Mouse (Mus musculus) intestine, embryonic 15.5 days (tissue): ENCODE measurements at regions not wholly inside any gene's neighbourhood (a gene's known extent, or its start where the extent isn't known, plus 50 kb on each side); places are given as distances from the start of the nearest gene placed in this dataset.
A peak's percentile ranks its signal among the peaks of the same experiment; 100 is the strongest.
"Not testable (repeated sequence)": the region's sequence is repeated elsewhere in the genome, so short reads cannot be mapped to it uniquely, and the experiment has no call there.

Source experiments
- ATAC-seq: fragments of 200-750 bp; cut with Nextera tagmentation; 2 replicates; pipeline ENCODE4 v1.8.0; 2017; ENCODE audit warnings: moderate TSS enrichment, moderate library complexity
- H3K27ac ChIP-seq: fragments of 300-500 bp; sonication (generic); 2 replicates; pipeline ENCODE4 v1.5.1; 2015; ENCODE audit warnings: mild to moderate bottlenecking, inconsistent platforms
- H3K27me3 ChIP-seq: fragments of 300-500 bp; sonication (generic); replicated peaks from 2 replicates; pipeline ENCODE4 v1.6.1; 2015; ENCODE audit warnings: inconsistent platforms
- H3K36me3 ChIP-seq: fragments of 300-500 bp; sonication (generic); 2 replicates; pipeline ENCODE4 v1.6.1; 2015; ENCODE audit warnings: inconsistent platforms
- H3K4me1 ChIP-seq: fragments of 300-500 bp; sonication (generic); replicated peaks from 2 replicates; pipeline ENCODE4 v1.6.1; 2015; ENCODE audit warnings: inconsistent platforms
- H3K4me2 ChIP-seq: fragments of 300-500 bp; sonication (generic); replicated peaks from 2 replicates; pipeline ENCODE4 v1.6.1; 2015; ENCODE audit warnings: mild to moderate bottlenecking, inconsistent platforms
- H3K4me3 ChIP-seq: fragments of 300-500 bp; sonication (generic); replicated peaks from 2 replicates; pipeline ENCODE4 v1.5.1; 2015; ENCODE audit warnings: inconsistent platforms
- H3K9ac ChIP-seq: fragments of 300-500 bp; sonication (generic); 2 replicates; pipeline ENCODE4 v1.6.1; 2015; ENCODE audit warnings: inconsistent platforms
- H3K9me3 ChIP-seq: fragments of 300-500 bp; sonication (generic); 2 replicates; pipeline ENCODE4 v1.6.1; 2016; ENCODE audit warnings: inconsistent platforms
- WGBS: fragments of 180-500 bp; shearing (Covaris S2); methylation state at CpG from one replicate; pipeline ENCODE4 v1.1.7; 2015; 5-methylcytosine and 5-hydroxymethylcytosine counted together

GRCm38 (mm10) chr11:71285193-71285592 is 54.7 kb upstream of the Nlrp1b start:
- Histone ChIP-seq H3K9me3 (no peaks in the 10 kb centered on the region), H3K4me1 (no peaks in the 10 kb centered on the region), H3K4me3 (no peak overlapping the region), H3K4me2 (no peak overlapping the region), H3K27ac (no peak overlapping the region), H3K9ac (no peak overlapping the region), H3K36me3 (no peaks in the 10 kb centered on the region), H3K27me3 (no peaks in the 10 kb centered on the region)
- 67% methylated on average over 2 of the region's 2 CpGs for WGBS
- no peak for ATAC-seq

- not testable (repeated sequence) for H3K36me3 ChIP-seq, H3K9ac ChIP-seq
- peak; percentile 34 for ATAC-seq
Observed at GRCm38 (mm10) chr11:71288243-71288642, 57.7 kb upstream of the Nlrp1b start.

GRCm38 (mm10) chr11:71289490-71289889 is 59.0 kb upstream of the Nlrp1b start:
- no peaks in the 10 kb centered on the region for H3K36me3 ChIP-seq
- H3K4me3 ChIP-seq, result no peak overlapping the region
- H3K27ac ChIP-seq, result no peak overlapping the region
- H3K4me2 ChIP-seq, result no peak overlapping the region
- H3K4me1 ChIP-seq, result no peaks in the 10 kb centered on the region
- H3K9me3 ChIP-seq, result no peaks in the 10 kb centered on the region
- WGBS, result 91% methylated on average over 1 of the region's 1 CpGs
- no peaks in the 10 kb centered on the region for H3K27me3 ChIP-seq
- H3K9ac ChIP-seq, result no peak overlapping the region
- no peak for ATAC-seq

More at GRCm38 (mm10) chr11:71288243-71288642, 57.7 kb upstream of the Nlrp1b start:
- H3K27me3 ChIP-seq, H3K9me3 ChIP-seq, H3K4me2 ChIP-seq, H3K4me3 ChIP-seq, H3K27ac ChIP-seq, H3K4me1 ChIP-seq: not testable (repeated sequence)

GRCm38 (mm10) chr11:71299479-71299878 is 68.9 kb upstream of the Nlrp1b start:
- WGBS, result 76% methylated on average over 1 of the region's 1 CpGs
- no peak overlapping the region for H3K4me3 ChIP-seq
- H3K4me2 ChIP-seq, result no peak overlapping the region
- ATAC-seq, result no peak
- H3K9ac ChIP-seq, result no peak overlapping the region
- no peaks in the 10 kb centered on the region for H3K4me1 ChIP-seq
- H3K9me3 ChIP-seq, result no peaks in the 10 kb centered on the region
- no peaks in the 10 kb centered on the region for H3K27me3 ChIP-seq
- no peak overlapping the region for H3K27ac ChIP-seq
- H3K36me3 ChIP-seq, result no peaks in the 10 kb centered on the region

GRCm38 (mm10) chr11:71323439-71323838 is 92.9 kb upstream of the Nlrp1b start:
- Histone ChIP-seq H3K9ac (no peak overlapping the region), H3K27ac (no peak overlapping the region), H3K4me1 (no peaks in the 10 kb centered on the region), H3K4me3 (no peak overlapping the region), H3K9me3 (no peaks in the 10 kb centered on the region), H3K27me3 (no peaks in the 10 kb centered on the region), H3K4me2 (no peak overlapping the region), H3K36me3 (no peaks in the 10 kb centered on the region)
- WGBS, result 30% methylated on average over 1 of the region's 1 CpGs
- no peak for ATAC-seq

- 19% methylated on average over 1 of the region's 1 CpGs for WGBS
Observed at GRCm38 (mm10) chr11:71337428-71337827, 106.9 kb upstream of the Nlrp1b start.

GRCm38 (mm10) chr11:71346024-71346423 is 115.5 kb upstream of the Nlrp1b start:
- Histone ChIP-seq H3K36me3 (no peaks in the 10 kb centered on the region), H3K4me2 (no peak overlapping the region), H3K27ac (no peak overlapping the region), H3K9ac (no peak overlapping the region), H3K9me3 (no peaks in the 10 kb centered on the region), H3K27me3 (no peaks in the 10 kb centered on the region), H3K4me1 (no peaks in the 10 kb centered on the region), H3K4me3 (no peak overlapping the region)
- WGBS, result 47% methylated on average over 3 of the region's 3 CpGs
- ATAC-seq, result no peak

More at GRCm38 (mm10) chr11:71337428-71337827, 106.9 kb upstream of the Nlrp1b start:
- H3K4me2 ChIP-seq, result no peak overlapping the region
- H3K36me3 ChIP-seq, result no peaks in the 10 kb centered on the region
- ATAC-seq, result no peak
- H3K9ac ChIP-seq, result no peak overlapping the region
- H3K27ac ChIP-seq, result no peak overlapping the region
- no peak overlapping the region for H3K4me3 ChIP-seq
- H3K4me1 ChIP-seq, result no peaks in the 10 kb centered on the region
- H3K27me3 ChIP-seq, result no peaks in the 10 kb centered on the region
- no peaks in the 10 kb centered on the region for H3K9me3 ChIP-seq

- WGBS, result 58% methylated on average over 3 of the region's 3 CpGs
- Histone ChIP-seq H3K27me3 (no peaks in the 10 kb centered on the region), H3K4me2 (no peak overlapping the region), H3K36me3 (no peaks in the 10 kb centered on the region), H3K4me1 (no peaks in the 10 kb centered on the region), H3K9me3 (no peaks in the 10 kb centered on the region), H3K4me3 (no peak overlapping the region), H3K27ac (no peak overlapping the region), H3K9ac (no peak overlapping the region)
- ATAC-seq, result no peak
Observed at GRCm38 (mm10) chr11:71357089-71357488, 126.6 kb upstream of the Nlrp1b start.

GRCm38 (mm10) chr11:71360856-71361255 is 130.3 kb upstream of the Nlrp1b start:
- no peaks in the 10 kb centered on the region for H3K9me3 ChIP-seq
- WGBS, result 79% methylated on average over 5 of the region's 5 CpGs
- H3K4me1 ChIP-seq, result no peaks in the 10 kb centered on the region
- H3K9ac ChIP-seq, result no peak overlapping the region
- H3K4me3 ChIP-seq, result no peak overlapping the region
- no peak for ATAC-seq
- no peak overlapping the region for H3K4me2 ChIP-seq
- H3K36me3 ChIP-seq, result no peaks in the 10 kb centered on the region
- no peaks in the 10 kb centered on the region for H3K27me3 ChIP-seq
- H3K27ac ChIP-seq, result no peak overlapping the region

GRCm38 (mm10) chr11:71371871-71372270 is 141.3 kb upstream of the Nlrp1b start:
- no peak overlapping the region for H3K27ac ChIP-seq
- H3K9me3 ChIP-seq, result no peaks in the 10 kb centered on the region
- H3K4me2 ChIP-seq, result no peak overlapping the region
- no peak overlapping the region for H3K4me3 ChIP-seq
- ATAC-seq, result no peak
- H3K9ac ChIP-seq, result no peak overlapping the region
- WGBS, result 39% methylated on average over 5 of the region's 5 CpGs
- no peaks in the 10 kb centered on the region for H3K27me3 ChIP-seq
- H3K4me1 ChIP-seq, result no peaks in the 10 kb centered on the region
- H3K36me3 ChIP-seq, result no peaks in the 10 kb centered on the region

- H3K4me3 ChIP-seq, result no peak overlapping the region
- H3K9me3 ChIP-seq, result no peaks in the 10 kb centered on the region
- H3K36me3 ChIP-seq, result no peaks in the 10 kb centered on the region
- no peak overlapping the region for H3K9ac ChIP-seq
- no peak for ATAC-seq
- H3K27me3 ChIP-seq, result no peaks in the 10 kb centered on the region
- H3K4me1 ChIP-seq, result no peaks in the 10 kb centered on the region
- H3K27ac ChIP-seq, result no peak overlapping the region
- 67% methylated on average over 5 of the region's 5 CpGs for WGBS
- H3K4me2 ChIP-seq, result no peak overlapping the region
Observed at GRCm38 (mm10) chr11:71375132-71375531, 144.6 kb upstream of the Nlrp1b start.

- no peak overlapping the region for H3K9ac ChIP-seq
- no peaks in the 10 kb centered on the region for H3K9me3 ChIP-seq
- H3K4me2 ChIP-seq, result no peak overlapping the region
- WGBS, result 75% methylated on average over 4 of the region's 4 CpGs
- H3K36me3 ChIP-seq, result no peaks in the 10 kb centered on the region
- H3K4me3 ChIP-seq, result no peak overlapping the region
- H3K27ac ChIP-seq, result no peak overlapping the region
- H3K27me3 ChIP-seq, result no peaks in the 10 kb centered on the region
- ATAC-seq, result no peak
- H3K4me1 ChIP-seq, result no peaks in the 10 kb centered on the region
Observed at GRCm38 (mm10) chr11:71388411-71388810, 157.9 kb upstream of the Nlrp1b start.

GRCm38 (mm10) chr11:71389659-71390058 is 159.1 kb upstream of the Nlrp1b start:
- H3K36me3 ChIP-seq, result no peaks in the 10 kb centered on the region
- ATAC-seq, result peak; percentile 49

GRCm38 (mm10) chr11:71390151-71390550 is 159.6 kb upstream of the Nlrp1b start:
- no peaks in the 10 kb centered on the region for H3K36me3 ChIP-seq
- WGBS, result 69% methylated on average over 3 of the region's 3 CpGs
- no peaks in the 10 kb centered on the region for H3K27me3 ChIP-seq
- H3K27ac ChIP-seq, result no peak overlapping the region
- H3K4me2 ChIP-seq, result no peak overlapping the region
- H3K9me3 ChIP-seq, result no peaks in the 10 kb centered on the region
- H3K4me1 ChIP-seq, result no peaks in the 10 kb centered on the region
- H3K4me3 ChIP-seq, result no peak overlapping the region
- ATAC-seq, result no peak
- no peak overlapping the region for H3K9ac ChIP-seq

More at GRCm38 (mm10) chr11:71389659-71390058, 159.1 kb upstream of the Nlrp1b start:
- H3K4me3 ChIP-seq, result no peak overlapping the region
- WGBS, result 20% methylated on average over 7 of the region's 7 CpGs
- no peaks in the 10 kb centered on the region for H3K27me3 ChIP-seq
- H3K27ac ChIP-seq, result no peak overlapping the region
- H3K4me1 ChIP-seq, result no peaks in the 10 kb centered on the region
- no peaks in the 10 kb centered on the region for H3K9me3 ChIP-seq
- no peak overlapping the region for H3K9ac ChIP-seq
- no peak overlapping the region for H3K4me2 ChIP-seq
